Mouse (Mus musculus) right cerebral cortex, postnatal 10 days (tissue): ENCODE measurements around the gene Pde10a.

Experiments used
- DNase-seq, 2 experiments: peaks; one replicate each; pipeline ENCODE4 v3.0.0; 2021; ENCODE audit warnings: low spot score in 2 of 2

Pde10a gene

GRCm38 (mm10) chr17:8580360-8580759, 55.2 kb downstream of the Pde10a start:
- DNase-seq, result no peak

GRCm38 (mm10) chr17:8581579-8581978, 56.4 kb downstream of the Pde10a start:
- peak; percentile 51 to 79 for DNase-seq

- peak; percentile 78 to 89 for DNase-seq
Measured at GRCm38 (mm10) chr17:8592427-8593277, 67.5 kb downstream of the Pde10a start.

- DNase-seq, result peak; percentile 79
Measured at GRCm38 (mm10) chr17:8597790-8598189, 72.6 kb downstream of the Pde10a start.

GRCm38 (mm10) chr17:8602976-8603375, 77.8 kb downstream of the Pde10a start:
- no peak for DNase-seq

- no peak for DNase-seq
Measured at GRCm38 (mm10) chr17:8605921-8606320, 80.7 kb downstream of the Pde10a start.

- no peak for DNase-seq
Measured at GRCm38 (mm10) chr17:8606695-8607094, 81.5 kb downstream of the Pde10a start.

GRCm38 (mm10) chr17:8611916-8612315, 86.7 kb downstream of the Pde10a start:
- DNase-seq, result no peak

GRCm38 (mm10) chr17:8613882-8614551, 88.8 kb downstream of the Pde10a start:
- DNase-seq, result peak; percentile 89 to 91

- DNase-seq, result no peak
Measured at GRCm38 (mm10) chr17:8620346-8620745, 95.2 kb downstream of the Pde10a start.

GRCm38 (mm10) chr17:8621105-8621504, 95.9 kb downstream of the Pde10a start:
- peak in 1 of 2 experiments; percentile 51 for DNase-seq

- no peak for DNase-seq
Measured at GRCm38 (mm10) chr17:8621906-8622305, 96.7 kb downstream of the Pde10a start.

- DNase-seq, result no peak
Measured at GRCm38 (mm10) chr17:8626421-8626820, 101.2 kb downstream of the Pde10a start.

GRCm38 (mm10) chr17:8631701-8632100, 106.5 kb downstream of the Pde10a start:
- no peak for DNase-seq

GRCm38 (mm10) chr17:8633596-8633995, 108.4 kb downstream of the Pde10a start:
- DNase-seq, result no peak

- no peak for DNase-seq
Measured at GRCm38 (mm10) chr17:8634476-8634875, 109.3 kb downstream of the Pde10a start.

GRCm38 (mm10) chr17:8636231-8636630, 111.1 kb downstream of the Pde10a start:
- DNase-seq, result no peak

- DNase-seq, result no peak
Measured at GRCm38 (mm10) chr17:8636691-8637090, 111.5 kb downstream of the Pde10a start.

- no peak for DNase-seq
Measured at GRCm38 (mm10) chr17:8637181-8637580, 112.0 kb downstream of the Pde10a start.

- peak in 1 of 2 experiments; percentile 46 for DNase-seq
Measured at GRCm38 (mm10) chr17:8639703-8640380, 114.7 kb downstream of the Pde10a start.

- no peak for DNase-seq
Measured at GRCm38 (mm10) chr17:8640741-8641480, 115.7 kb downstream of the Pde10a start.

GRCm38 (mm10) chr17:8641491-8641890, 116.3 kb downstream of the Pde10a start:
- DNase-seq, result no peak
